Mouse (Mus musculus) left cerebral cortex, postnatal 4 days (tissue): ENCODE measurements around the gene Slc35d1. TPM values are rescaled to one million over a fixed set of nuclear protein-coding genes. Genes with fewer than 3 reads are reported as not detected.
"Not testable (repeated sequence)": the region's sequence is repeated elsewhere in the genome, so short reads cannot be mapped to it uniquely, and the experiment has no call there.

Source experiments
- DNase-seq: peaks from one replicate; pipeline ENCODE4 v3.0.0-alpha.2; 2022
- intact Hi-C: fragments of 180-260 bp; cut with DNase I; formaldehyde crosslinking; loops from one replicate; pipeline ENCODE4 v1.15.1; 2025
- total RNA-seq, 2 experiments: library from RNA; stranded (reverse); gene quantifications; 2 replicates each; pipeline ENCODE4 v1.2.3; 2021

The Slc35d1 gene
- total RNA-seq, 2 experiments from 2014 or later: 10.2 to 10.9 TPM

DNA sequence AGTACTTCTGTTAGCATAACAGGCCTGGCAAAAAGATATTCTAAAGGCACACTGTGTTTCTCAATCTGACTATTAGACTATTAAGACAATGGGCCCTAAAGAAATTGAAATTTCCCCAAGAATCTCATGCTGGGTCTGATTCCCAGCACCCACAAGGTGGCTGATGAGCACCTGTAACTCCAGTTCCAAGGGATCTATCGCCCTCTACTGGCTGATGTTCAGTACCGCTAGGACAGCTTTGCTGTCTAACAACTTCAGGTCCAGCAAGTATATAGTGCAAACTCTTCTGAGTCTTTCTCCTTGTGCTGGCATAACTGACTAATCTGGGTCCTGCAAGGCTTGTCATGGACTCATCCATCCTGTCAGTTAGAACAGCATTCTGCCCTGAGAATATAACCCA is 22.5 kb downstream of the Slc35d1 start:
- DNase-seq: no peak
- intact Hi-C loops: no loop called here

DNA sequence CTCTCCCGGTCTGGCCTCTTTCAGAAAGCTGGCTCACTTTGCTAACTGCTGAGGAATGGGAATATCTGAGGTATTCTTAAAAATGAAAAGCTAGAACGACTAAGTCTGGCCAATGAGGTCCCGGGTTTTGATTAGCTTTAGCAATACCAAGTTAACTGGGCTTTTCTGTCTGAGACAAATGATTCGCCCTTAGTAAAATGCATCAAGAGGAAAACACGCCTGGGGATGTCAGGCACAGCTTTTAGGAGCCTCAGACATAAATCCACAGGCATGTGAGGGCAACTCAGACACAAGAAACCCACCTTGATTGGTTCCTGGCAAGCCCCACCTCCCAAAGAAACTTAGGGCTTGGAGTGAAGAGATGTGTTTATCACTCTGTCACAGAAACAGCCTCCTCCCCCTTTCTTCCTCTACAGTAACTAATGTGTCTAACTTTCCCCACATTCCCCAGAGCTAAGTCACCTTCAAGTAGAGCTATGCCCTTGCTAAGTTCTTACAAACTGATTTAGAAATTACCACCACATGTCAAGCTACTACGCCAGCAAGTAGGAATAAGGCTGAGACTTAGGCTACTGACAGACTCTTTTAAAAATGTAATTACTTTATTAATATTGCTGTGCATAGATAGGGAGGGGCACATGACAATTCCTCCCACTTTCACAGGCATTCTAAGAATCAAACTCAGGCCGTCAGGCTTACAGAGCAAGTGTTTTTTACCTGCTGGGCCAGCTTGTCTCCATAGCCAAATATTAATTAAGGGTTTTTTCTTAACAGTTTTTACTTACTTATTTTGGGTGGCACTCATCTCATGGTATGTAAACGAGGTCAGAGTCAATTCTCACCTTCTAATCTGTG is 26.0 kb downstream of the Slc35d1 start:
- intact Hi-C loops: no loop called here
- DNase-seq: no peak

DNA sequence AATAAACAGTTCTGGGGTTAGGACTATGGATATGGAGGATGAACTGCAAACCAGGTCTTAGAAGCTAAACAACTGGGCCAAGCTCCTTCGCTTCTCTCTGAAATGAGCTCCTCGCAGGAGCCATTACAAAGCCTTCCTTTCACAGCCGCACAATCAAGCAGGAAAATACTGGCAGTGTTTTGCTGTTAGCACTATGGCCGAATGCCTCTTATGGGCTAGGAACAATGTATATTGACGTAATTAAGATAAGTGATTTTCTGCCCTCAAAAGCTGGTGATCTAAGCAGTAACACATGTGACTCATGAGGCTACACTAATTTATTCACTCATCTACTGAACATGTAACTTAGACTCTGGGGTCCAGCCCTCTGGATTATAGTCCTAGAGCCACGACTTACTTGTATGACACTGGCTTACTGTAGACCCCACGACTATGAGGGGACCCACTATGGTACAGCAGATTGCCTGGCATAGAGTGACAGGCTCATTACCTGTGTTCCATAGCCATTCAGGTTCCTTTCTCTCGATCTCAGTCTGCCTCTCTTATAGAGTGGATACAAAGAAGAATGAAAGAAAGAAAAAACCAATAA is 34.6 kb downstream of the Slc35d1 start:
- intact Hi-C loops: no loop called here
- no peak for DNase-seq

DNA sequence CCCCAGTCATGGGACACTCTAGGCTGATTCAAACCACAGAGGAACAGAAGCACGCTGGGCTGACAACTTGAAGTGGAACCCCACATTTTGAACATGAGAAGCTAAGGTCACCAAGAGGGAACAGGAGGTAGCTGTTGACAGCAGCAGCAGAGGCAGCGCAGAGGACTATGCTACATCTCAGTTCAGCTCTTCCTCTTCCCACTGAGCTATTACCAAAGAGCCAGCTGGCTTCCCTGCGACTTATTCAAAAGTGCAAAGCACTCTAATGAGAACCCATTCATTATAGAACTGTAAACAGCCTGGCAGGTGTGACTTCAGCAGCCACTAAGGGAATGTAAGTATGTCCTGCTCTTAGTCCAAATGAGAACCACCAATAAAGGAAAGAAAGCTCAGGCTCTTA is 35.4 kb downstream of the Slc35d1 start:
- intact Hi-C loops: no loop called here
- DNase-seq: no peak

DNA sequence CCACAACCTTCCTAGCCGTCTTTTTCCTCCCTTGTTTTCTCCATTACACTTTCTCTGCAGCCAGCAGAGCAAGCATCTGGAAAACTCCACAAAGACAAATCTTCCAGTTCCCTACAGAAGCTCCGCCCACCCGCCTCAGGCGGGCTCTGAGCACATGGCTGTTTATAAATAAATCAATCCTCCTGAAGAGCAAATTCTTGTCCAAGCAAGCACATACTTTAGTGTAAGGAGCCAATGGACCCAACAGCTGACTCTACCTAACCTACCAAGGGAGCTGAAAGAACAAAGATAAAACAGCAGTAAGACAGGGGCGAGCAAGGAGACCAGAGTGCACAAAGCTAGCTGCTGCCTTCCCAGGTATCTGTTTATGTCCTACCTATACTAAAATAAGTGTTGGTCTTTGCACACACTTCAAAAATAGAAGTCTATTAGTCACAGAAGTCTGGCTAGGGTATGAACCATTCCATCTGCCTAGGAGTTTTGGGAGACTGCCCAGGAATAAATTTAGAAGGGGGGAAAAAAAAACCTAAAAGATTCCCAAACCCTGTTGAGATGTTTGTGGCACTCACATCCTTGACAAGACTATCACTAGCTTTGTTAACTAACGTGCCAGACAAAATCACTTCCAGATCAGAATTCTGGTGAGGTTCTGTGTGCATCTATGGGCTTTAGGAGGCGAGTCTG is 36.2 kb downstream of the Slc35d1 start:
- intact Hi-C loops: no loop called here
- no peak for DNase-seq

DNA sequence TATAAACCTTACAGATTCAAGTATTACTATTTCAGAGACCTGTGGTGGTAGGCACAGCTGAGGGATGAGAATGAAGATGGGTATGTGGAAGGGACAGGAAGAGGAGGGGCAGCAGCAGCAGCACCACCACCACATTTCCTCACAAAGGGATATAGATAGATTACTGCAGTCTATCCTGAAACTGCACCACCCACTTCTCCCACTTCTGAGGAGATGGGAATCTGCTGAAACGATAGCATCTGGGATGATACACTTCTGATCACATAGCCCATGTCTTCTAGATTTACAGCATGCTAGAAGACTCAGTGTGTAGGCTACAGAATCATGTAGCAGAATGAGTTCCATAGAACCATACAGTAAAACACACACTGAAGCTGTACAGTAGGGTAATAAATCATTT is 37.3 kb downstream of the Slc35d1 start:
- intact Hi-C loops: no loop called here

DNA sequence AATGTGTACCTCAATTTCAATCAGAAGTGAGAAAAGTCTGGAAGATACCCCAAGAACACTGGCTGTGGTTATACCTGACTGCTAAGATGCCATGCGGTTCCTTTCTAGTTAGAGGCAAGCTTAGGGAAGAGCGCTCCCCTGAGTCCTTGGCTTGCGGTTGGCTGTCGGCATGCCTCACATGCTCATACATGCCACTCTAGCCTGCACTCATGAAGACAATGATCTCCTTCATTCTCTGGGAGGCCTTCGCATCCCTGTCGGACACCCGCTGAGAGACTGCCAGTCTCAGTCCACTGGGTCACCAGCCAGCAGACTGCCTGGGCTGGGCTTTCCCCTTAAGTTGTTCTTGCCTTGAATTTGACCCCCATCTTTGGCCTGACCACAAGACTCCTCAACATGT is 41.0 kb downstream of the Slc35d1 start:
- DNase-seq: peak; percentile 47
- intact Hi-C loops: no loop called here

More for the DNA sequence above, 37.3 kb downstream of the Slc35d1 start:
- no peak for DNase-seq

DNA sequence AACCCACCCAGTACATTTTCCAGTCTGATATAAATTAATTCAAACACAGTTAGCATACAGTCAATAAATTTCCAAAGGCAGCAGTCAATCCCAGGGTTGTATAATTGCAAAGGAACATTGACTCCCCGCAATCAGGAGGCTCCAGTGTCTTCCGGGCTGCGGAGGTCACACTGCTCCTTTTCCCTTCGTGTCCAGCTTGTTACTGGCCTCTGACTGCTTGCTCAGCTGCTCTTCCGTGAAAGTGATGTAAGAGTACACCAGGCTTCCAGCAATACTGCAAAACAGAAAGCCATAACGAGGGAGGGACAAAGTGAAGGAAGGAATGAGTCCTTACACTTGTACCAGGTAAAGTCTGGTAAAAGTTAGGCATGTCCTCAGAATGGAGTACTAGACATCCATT is 41.5 kb downstream of the Slc35d1 start:
- DNase-seq: no peak
- intact Hi-C loops: no loop called here

DNA sequence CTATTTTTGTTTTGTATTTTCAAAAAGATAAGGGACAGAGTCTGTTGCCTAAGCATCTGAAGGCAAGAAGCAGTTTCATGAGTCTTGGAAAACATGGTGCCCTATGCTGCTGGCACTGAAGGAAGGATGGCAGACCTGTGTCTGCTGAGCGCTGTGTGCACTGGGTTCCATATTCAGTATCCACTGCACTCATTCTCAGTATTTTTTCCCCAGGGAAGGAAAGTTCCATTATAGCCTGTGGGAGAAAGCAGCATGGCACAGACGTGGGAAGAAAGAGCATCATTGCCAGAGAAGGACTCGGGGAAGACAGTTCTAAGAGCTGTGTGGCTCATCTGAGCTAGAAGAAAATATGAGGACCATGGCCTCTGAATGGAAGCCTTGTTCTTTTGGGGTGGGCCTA is 43.7 kb downstream of the Slc35d1 start:
- no peak for DNase-seq
- intact Hi-C loops: no loop called here

DNA sequence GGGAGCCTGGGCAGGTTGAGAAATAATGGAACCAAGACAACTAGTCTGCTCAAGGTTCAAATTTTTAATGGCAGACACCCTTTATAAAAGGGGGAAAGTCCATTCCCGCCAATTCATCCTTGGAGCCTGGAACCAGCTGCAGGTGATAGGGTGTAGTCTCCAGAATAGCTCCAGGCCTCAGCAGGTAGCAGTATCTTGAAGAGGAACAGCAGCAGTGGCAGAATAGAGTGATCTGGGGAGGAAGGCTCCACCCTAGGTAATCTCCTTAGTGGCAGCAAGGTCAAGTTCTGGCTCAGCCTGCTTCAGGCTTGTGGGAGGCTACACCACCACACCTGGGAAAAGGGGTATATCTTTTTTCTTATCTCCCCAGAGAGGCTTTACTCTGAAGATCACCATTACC is 48.8 kb downstream of the Slc35d1 start:
- intact Hi-C loops, DNase-seq: not testable (repeated sequence)

DNA sequence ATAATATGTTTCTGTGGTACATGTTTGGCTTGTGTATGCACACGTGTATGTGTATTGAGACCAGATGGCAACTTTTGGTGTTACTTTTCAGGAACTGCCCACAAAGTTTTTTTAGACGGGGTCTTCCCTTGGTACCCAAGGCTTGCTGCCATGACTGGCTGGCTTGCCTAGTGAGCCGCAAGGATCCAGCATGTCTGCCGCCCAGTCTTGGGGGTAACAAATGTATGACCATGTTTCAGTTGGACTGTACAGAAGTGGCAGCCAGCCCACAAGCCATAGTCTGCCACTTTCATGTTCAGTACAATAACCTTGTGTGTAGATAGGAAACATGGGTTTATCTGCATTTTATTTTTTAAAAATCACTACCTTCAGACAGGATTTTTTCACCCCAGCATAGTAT is 56.2 kb downstream of the Slc35d1 start:
- no peak for DNase-seq
- intact Hi-C loops: no loop called here

DNA sequence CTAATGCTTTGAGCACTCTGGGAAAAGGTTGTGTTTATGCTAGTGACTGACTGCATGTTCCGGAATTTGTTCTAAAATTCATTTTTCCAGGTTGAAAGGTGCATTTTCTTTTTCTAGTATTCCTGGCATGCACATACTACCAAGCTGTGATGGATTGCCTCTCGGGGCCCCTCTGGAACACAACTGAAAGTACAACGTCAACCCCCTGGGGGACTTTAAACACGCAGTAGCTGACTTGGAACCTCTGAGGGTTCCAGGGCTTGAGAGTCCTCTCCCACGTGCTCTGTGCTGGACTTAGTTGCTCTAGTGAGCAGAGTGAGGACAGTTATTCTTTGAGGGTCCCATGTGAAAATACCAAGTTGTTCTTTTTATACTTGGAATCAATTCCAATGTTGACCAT is 63.0 kb downstream of the Slc35d1 start:
- intact Hi-C loops: no loop called here
- no peak for DNase-seq

DNA sequence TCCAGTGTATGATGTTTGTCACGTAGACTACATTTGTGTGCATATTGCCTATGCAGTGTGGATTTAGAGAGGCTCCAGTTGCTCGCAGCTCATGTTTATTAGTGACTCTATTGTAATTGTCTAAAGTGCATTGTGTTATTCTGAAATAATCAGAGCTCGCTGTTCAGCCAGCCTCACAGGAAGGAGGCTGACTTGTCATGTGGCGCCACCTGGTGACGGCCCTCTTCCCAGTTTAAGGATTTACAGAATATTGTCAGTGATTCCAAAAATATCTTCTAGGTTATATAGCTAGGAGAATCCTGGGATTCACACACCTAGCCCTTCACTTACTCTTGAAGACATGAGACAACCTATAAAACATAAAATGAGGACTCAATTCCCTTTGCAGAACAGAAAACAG is 68.6 kb downstream of the Slc35d1 start:
- DNase-seq: peak; percentile 83
- intact Hi-C loops: loop anchor here (5.0 to 10.0 kb wide), 2 partner anchors 159 to 198 kb away; no protein-coding TSS in a partner anchor

DNA sequence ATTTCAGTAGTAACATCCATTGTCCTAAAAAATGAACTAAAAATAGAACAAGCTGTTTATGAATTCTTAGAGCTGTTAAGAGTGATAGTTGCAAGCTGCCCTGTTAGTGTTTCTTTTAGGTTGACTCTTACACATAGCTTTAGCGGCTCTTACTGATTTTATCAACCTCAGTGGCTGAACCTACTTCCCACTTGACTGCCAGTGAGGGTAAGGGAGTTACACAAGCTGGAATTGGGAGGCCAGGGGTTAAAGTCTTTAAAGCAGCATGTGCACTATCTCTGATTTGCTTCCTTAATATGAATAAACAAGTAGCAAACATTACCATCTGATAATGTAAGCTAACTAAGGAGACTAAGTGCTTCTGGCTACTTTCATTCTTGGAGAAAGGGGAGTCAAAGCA is 78.0 kb downstream of the Slc35d1 start:
- no peak for DNase-seq
- intact Hi-C loops: no loop called here

DNA sequence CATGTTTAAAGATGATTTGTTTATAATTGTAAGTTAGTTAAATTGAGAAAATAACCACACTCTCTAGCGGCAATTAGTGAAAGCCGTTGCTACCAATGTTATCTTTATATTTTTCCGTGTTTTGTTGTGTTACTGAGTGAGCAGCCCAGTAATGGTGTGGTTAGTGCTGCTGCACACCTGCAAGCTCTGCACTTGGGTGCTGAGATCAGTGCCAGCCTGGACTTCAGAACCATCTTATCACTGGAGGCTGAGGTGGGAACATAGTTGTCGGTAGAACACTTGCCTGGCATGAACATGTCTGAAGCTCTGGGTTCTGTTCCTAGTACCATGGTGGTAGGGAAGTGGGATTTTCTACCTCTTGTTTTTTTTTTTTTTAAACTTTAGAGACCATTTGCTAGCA is 88.4 kb downstream of the Slc35d1 start:
- intact Hi-C loops: no loop called here
- DNase-seq: no peak

DNA sequence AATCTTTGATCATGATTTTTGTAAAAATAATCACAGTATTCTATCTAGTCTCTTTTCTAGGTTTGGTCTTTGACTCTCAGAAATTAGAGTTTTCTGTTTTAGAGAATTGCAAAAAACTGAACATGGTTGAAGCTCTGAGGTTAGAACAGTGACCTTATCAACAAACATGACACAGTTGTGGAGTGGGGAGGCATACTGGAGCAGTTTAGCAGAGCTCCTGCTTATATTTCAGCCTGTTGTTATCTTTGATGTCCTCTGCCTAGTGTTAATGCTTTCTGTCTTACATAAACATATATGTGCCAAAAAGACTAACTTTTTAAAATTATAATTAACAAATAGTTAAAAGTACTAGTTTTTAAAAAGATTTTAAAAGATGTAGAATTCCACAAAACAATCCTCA is 91.4 kb downstream of the Slc35d1 start:
- DNase-seq: no peak
- intact Hi-C loops: no loop called here

DNA sequence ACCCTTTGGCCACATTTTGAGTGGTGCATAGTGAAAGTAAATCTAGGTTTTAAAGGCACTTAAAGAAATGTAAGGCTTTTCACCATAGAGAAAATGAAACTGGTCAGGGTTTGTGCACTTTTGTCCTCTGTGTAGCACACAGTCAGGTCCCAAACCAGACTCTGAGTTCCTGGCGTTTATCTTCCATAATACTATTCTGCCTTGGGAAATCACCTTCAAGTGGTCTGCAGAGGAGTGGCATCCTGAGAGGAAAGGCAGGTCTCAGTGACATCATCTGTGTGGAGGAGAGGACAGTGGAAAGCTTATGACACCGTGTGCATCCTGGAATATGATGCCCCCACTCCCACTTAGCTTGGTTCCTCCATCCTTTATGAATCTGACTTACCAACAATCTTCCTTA is 91.9 kb downstream of the Slc35d1 start:
- intact Hi-C loops: no loop called here
- no peak for DNase-seq

DNA sequence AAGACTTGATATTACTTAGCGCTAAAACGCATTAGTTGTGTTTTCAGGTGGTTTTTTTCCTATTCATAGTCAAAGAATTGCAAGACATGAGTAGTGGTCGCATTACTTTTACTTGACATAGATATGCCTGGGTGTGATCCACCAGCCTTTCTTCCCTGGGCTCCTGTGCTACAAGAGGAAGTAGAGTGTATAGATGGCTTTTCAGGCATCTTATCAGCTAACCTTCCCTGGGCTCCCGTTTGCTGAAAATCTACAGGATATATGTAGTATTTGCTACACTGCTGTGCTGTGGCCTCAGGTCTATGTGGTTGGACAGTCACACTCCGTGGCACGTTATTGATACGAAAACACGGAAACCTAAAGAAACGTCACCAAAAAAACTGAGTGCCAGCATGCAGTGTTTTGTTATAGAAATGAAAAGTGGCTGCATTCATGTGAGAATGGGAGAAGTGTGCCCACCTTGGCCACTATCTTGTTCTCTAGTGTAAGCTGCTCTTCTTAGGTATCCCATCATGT is 94.0 kb downstream of the Slc35d1 start:
- intact Hi-C loops: no loop called here
- DNase-seq: no peak
